Mouse (Mus musculus): ENCODE data around the gene Abcg8. TPM values are rescaled to one million over a fixed set of nuclear protein-coding genes. Genes with fewer than 3 reads are reported as not detected.

The Abcg8 gene
- polyA plus RNA-seq, 2 experiments, result 0.57 to 0.70 TPM

DNA sequence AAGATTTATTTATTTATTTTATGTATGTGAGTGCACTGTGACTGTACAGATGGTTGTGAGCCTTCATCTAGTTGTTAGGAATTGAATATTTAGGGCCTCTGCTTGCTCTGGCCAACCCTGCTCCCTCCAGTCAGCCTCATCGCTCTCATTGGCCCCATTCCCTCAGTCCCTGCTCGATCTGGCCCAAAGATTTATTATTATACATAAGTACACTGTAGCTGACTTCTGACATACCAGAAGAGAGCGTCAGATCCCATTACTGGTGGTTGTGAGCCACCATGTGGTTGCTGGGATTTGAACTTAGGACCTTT is 18.7 kb upstream of the Abcg8 start:
- H3K36me3 ChIP-seq (replicated peaks; ENCODE audit: control insufficient read depth, insufficient read depth, low read depth), result no peaks in the 10 kb centered on the region
- ATAC-seq (ENCODE audit: insufficient read depth) (no peak), DNase-seq (ENCODE audit: low read depth in 3 of 3, low spot score in 3 of 3) (no peak)
- H3K4me1 ChIP-seq (replicated peaks; ENCODE audit: control insufficient read depth in 2 of 2, insufficient read depth in 2 of 2, low read length in 1 of 2), result no peaks in the 10 kb centered on the region
- no peak overlapping the region for H3K27ac ChIP-seq
- no peaks in the 10 kb centered on the region for H3K9me3 ChIP-seq (ENCODE audit: control insufficient read depth, low read length)
- TF ChIP-seq CTCF (IDR thresholded peaks at IDR 0.05; ENCODE audit: low read depth) (no peak), EP300 (IDR thresholded peaks at IDR 0.05; ENCODE audit: low read depth) (no peak)
- H3K9ac ChIP-seq (replicated peaks), result no peak overlapping the region
- H3K4me2 ChIP-seq (ENCODE audit: low read depth), result no peak overlapping the region
- H3K27me3 ChIP-seq (ENCODE audit: control insufficient read depth, insufficient read depth, low read length), result no peaks in the 10 kb centered on the region
- H3K4me3 ChIP-seq (ENCODE audit: insufficient read depth in 1 of 2, low read depth in 2 of 2, low read length in 2 of 2), result no peak overlapping the region
- WGBS (ENCODE audit: insufficient replicate concordance), result 78% methylated on average over 3 of the region's 3 CpGs

DNA sequence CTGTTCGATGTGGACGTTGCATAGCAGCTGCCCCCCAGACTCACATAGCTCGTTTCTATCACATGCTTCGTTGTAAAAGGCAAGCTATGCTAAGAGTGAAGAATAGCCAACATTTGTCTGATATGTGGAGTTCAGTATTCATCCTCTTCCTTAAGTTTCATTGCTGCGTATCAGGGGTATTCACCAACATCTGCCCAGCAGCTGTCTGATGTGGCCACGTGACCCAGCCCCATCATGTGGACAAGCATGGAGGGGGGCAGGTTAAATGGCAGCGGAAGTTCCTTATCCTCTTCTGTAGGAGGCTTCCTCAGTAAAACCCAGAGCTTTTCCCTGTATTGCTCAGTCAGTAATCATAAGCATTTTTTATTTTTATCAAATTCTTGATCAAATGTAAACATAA is 18.3 kb upstream of the Abcg8 start:
- Histone ChIP-seq H3K27ac (no peak overlapping the region), H3K4me2 (ENCODE audit: low read depth) (no peak overlapping the region), H3K4me1 (replicated peaks; ENCODE audit: control insufficient read depth in 2 of 2, insufficient read depth in 2 of 2, low read length in 1 of 2) (no peaks in the 10 kb centered on the region), H3K27me3 (ENCODE audit: control insufficient read depth, insufficient read depth, low read length) (no peaks in the 10 kb centered on the region), H3K36me3 (replicated peaks; ENCODE audit: control insufficient read depth, insufficient read depth, low read depth) (no peaks in the 10 kb centered on the region), H3K4me3 (ENCODE audit: insufficient read depth in 1 of 2, low read depth in 2 of 2, low read length in 2 of 2) (no peak overlapping the region), H3K9me3 (ENCODE audit: control insufficient read depth, low read length) (no peaks in the 10 kb centered on the region), H3K9ac (replicated peaks) (no peak overlapping the region)
- ATAC-seq (ENCODE audit: insufficient read depth), result no peak
- 68% methylated on average over 7 of the region's 7 CpGs for WGBS (ENCODE audit: insufficient replicate concordance)
- TF ChIP-seq CTCF (IDR thresholded peaks at IDR 0.05; ENCODE audit: low read depth) (no peak), EP300 (IDR thresholded peaks at IDR 0.05; ENCODE audit: low read depth) (no peak)
- DNase-seq (ENCODE audit: low read depth in 3 of 3, low spot score in 3 of 3), result no peak

DNA sequence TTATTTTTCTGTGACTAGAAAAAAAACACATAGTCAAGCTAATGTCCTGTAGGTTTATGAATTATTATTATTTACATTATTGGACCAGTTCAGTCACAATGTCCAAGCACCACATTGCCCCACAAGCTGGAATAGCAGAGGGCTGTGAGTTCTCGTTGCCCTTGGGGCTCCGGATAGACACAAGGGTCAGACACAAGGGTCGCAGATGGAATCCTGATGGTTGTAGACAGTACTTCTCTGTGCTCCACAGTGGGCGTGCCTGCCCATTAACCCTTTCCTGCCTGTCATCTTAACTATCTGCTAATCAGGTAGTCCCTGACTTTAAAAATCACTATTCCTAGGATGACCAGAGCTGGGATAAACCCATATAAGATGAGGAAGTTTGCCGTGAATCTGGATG is 17.9 kb upstream of the Abcg8 start:
- Histone ChIP-seq H3K4me2 (ENCODE audit: low read depth) (no peak overlapping the region), H3K4me1 (replicated peaks; ENCODE audit: control insufficient read depth in 2 of 2, insufficient read depth in 2 of 2, low read length in 1 of 2) (no peaks in the 10 kb centered on the region), H3K36me3 (replicated peaks; ENCODE audit: control insufficient read depth, insufficient read depth, low read depth) (no peaks in the 10 kb centered on the region), H3K27me3 (ENCODE audit: control insufficient read depth, insufficient read depth, low read length) (no peaks in the 10 kb centered on the region), H3K4me3 (ENCODE audit: insufficient read depth in 1 of 2, low read depth in 2 of 2, low read length in 2 of 2) (no peak overlapping the region), H3K9ac (replicated peaks) (no peak overlapping the region), H3K9me3 (ENCODE audit: control insufficient read depth, low read length) (no peaks in the 10 kb centered on the region), H3K27ac (no peak overlapping the region)
- TF ChIP-seq EP300 (IDR thresholded peaks at IDR 0.05; ENCODE audit: low read depth) (no peak), CTCF (IDR thresholded peaks at IDR 0.05; ENCODE audit: low read depth) (no peak)
- ATAC-seq (ENCODE audit: insufficient read depth) (no peak), DNase-seq (ENCODE audit: low read depth in 3 of 3, low spot score in 3 of 3) (no peak)
- WGBS (ENCODE audit: insufficient replicate concordance), result 52% methylated on average over 5 of the region's 5 CpGs

DNA sequence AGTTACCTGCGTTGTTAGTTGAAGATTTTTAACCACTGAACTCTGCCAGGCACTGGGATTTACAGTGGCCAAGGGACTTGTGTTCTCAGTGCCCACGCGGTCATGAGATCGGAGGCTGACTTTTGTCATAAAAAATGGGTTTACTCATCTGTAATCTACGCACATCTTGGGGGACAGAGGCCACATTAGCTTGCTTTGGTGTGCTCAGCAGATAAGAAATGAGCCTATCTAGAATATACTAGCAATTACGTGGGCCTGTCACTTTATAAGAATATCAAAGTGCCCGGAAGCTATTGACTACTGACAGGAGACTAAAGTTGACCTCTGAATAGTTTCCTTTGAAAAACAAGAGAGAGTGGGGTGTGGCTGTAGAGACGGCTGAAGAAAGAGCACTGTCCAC is 17.2 kb upstream of the Abcg8 start:
- Histone ChIP-seq H3K27me3 (ENCODE audit: control insufficient read depth, insufficient read depth, low read length) (no peaks in the 10 kb centered on the region), H3K9ac (replicated peaks) (no peak overlapping the region), H3K9me3 (ENCODE audit: control insufficient read depth, low read length) (no peaks in the 10 kb centered on the region), H3K36me3 (replicated peaks; ENCODE audit: control insufficient read depth, insufficient read depth, low read depth) (no peaks in the 10 kb centered on the region), H3K27ac (no peak overlapping the region), H3K4me2 (ENCODE audit: low read depth) (no peak overlapping the region), H3K4me3 (ENCODE audit: insufficient read depth in 1 of 2, low read depth in 2 of 2, low read length in 2 of 2) (no peak overlapping the region), H3K4me1 (replicated peaks; ENCODE audit: control insufficient read depth in 2 of 2, insufficient read depth in 2 of 2, low read length in 1 of 2) (no peaks in the 10 kb centered on the region)
- ATAC-seq (ENCODE audit: insufficient read depth) (no peak), DNase-seq (ENCODE audit: low read depth in 3 of 3, low spot score in 3 of 3) (no peak)
- 63% methylated on average over 8 of the region's 8 CpGs for WGBS (ENCODE audit: insufficient replicate concordance)
- no peak for TF ChIP-seq CTCF (IDR thresholded peaks at IDR 0.05; ENCODE audit: low read depth)
- TF ChIP-seq EP300 (IDR thresholded peaks at IDR 0.05; ENCODE audit: low read depth), result no peak

DNA sequence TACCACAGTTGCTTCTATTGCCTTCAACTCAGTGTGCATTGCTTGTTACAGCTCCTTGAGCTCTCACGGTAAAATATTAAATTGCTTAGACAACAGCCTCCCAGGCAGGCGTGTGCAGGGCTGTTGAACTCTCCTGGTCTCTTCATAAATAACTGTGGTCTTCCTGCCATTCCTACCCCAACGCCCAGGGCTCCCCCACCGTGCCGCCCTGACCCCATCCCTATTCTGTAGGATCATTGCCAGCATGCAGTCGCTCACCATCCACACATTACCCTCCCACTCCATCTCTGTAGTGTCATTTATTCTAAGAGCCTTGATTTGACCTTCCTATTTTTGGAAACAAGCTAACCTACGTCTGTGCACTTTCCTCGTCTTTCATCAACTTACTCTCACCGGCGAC is 11.0 kb upstream of the Abcg8 start:
- 55% methylated on average over 10 of the region's 10 CpGs for WGBS (ENCODE audit: insufficient replicate concordance)
- no peak for ATAC-seq (ENCODE audit: insufficient read depth)
- Histone ChIP-seq H3K36me3 (replicated peaks; ENCODE audit: control insufficient read depth, insufficient read depth, low read depth) (no peaks in the 10 kb centered on the region), H3K9ac (replicated peaks) (no peak overlapping the region), H3K4me2 (ENCODE audit: low read depth) (no peak overlapping the region), H3K27me3 (ENCODE audit: control insufficient read depth, insufficient read depth, low read length) (no peaks in the 10 kb centered on the region), H3K9me3 (ENCODE audit: control insufficient read depth, low read length) (no peaks in the 10 kb centered on the region), H3K4me1 (replicated peaks; ENCODE audit: control insufficient read depth in 2 of 2, insufficient read depth in 2 of 2, low read length in 1 of 2) (no peaks in the 10 kb centered on the region), H3K4me3 (ENCODE audit: insufficient read depth in 1 of 2, low read depth in 2 of 2, low read length in 2 of 2) (no peak overlapping the region), H3K27ac (no peak overlapping the region)
- no peak for DNase-seq (ENCODE audit: low read depth in 3 of 3, low spot score in 3 of 3)
- TF ChIP-seq CTCF (IDR thresholded peaks at IDR 0.05; ENCODE audit: low read depth) (no peak), EP300 (IDR thresholded peaks at IDR 0.05; ENCODE audit: low read depth) (no peak)

DNA sequence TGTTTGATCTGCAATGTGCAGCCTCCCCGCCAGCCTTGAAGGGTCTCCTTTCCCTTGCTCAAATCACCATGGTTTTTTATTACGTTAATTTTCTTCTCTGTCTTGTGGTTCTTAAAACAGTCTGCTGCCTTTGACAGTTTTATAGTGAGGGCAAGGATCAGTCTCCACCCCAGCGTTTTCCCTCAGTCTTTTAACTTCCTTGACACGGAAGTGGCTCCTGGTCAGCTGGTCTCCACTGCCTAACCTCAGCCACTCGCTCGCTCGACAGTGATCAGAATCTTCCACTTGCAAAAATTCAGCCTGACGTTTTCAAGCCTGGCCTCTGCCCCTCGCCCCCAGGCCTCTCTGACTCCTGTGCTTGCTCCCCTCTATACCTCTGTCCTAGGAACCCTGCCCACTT is 10.4 kb upstream of the Abcg8 start:
- no peak for ATAC-seq (ENCODE audit: insufficient read depth)

More for the DNA sequence above, 10.4 kb upstream of the Abcg8 start:
- Histone ChIP-seq H3K9me3 (ENCODE audit: control insufficient read depth, low read length) (no peaks in the 10 kb centered on the region), H3K27me3 (ENCODE audit: control insufficient read depth, insufficient read depth, low read length) (no peaks in the 10 kb centered on the region), H3K4me2 (ENCODE audit: low read depth) (no peak overlapping the region), H3K36me3 (replicated peaks; ENCODE audit: control insufficient read depth, insufficient read depth, low read depth) (no peaks in the 10 kb centered on the region), H3K4me3 (ENCODE audit: insufficient read depth in 1 of 2, low read depth in 2 of 2, low read length in 2 of 2) (no peak overlapping the region), H3K4me1 (replicated peaks; ENCODE audit: control insufficient read depth in 2 of 2, insufficient read depth in 2 of 2, low read length in 1 of 2) (no peaks in the 10 kb centered on the region), H3K27ac (no peak overlapping the region), H3K9ac (replicated peaks) (no peak overlapping the region)
- 16% methylated on average over 9 of the region's 9 CpGs for WGBS (ENCODE audit: insufficient replicate concordance)
- no peak for TF ChIP-seq CTCF (IDR thresholded peaks at IDR 0.05; ENCODE audit: low read depth)
- TF ChIP-seq EP300 (IDR thresholded peaks at IDR 0.05; ENCODE audit: low read depth), result no peak
- no peak for DNase-seq (ENCODE audit: low read depth in 3 of 3, low spot score in 3 of 3)
